Mouse (Mus musculus) kidney, adult 2 months (tissue): ENCODE data around the gene Dlg2.

ENCODE experiments used
- CTCF ChIP-seq: fragments of 200-500 bp; conservative IDR thresholded peaks from 2 replicates; pipeline ENCODE4 v1.5.1; 2011; ENCODE audit warnings: low read depth, mild to moderate bottlenecking, control low read depth, low read length, moderate library complexity, mixed read lengths; ENCODE audit not compliant: insufficient read depth, insufficient read length
- POLR2A ChIP-seq: fragments of 200-500 bp; IDR thresholded peaks from one replicate; pipeline ENCODE4 v1.6.1; 2011; ENCODE audit warnings: low read depth, low read length, control low read depth

DNA sequence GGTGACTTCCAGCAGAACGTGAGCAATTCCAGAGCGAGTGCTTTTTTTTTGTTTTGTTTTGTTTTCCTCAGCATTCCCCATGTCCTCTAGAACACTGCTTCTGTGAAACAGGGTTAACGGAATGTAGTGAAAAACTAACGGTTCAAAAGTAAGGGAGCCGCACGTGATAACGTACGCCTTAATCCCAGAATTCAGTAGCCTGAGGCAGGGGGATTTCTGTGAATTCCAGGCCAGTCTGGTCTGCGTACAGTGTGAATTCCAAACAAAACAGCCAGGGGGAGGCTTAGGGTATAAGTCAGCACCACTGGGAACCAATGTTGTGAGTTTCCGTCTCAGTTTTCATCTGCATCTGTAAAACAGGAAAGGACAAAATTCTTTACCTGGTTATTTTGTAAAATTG is 19.0 kb upstream of the Dlg2 start:
- TF ChIP-seq CTCF (no peak; the same call in 1 of the 2 replicates), POLR2A (no peak)
